Mouse (Mus musculus): ENCODE measurements around the gene Tspoap1. TPM values are rescaled to one million over a fixed set of nuclear protein-coding genes. Genes with fewer than 3 reads are reported as not detected.

Gene Tspoap1
- polyA plus RNA-seq, 1 experiment from 2014 or later: 38.4 TPM

DNA sequence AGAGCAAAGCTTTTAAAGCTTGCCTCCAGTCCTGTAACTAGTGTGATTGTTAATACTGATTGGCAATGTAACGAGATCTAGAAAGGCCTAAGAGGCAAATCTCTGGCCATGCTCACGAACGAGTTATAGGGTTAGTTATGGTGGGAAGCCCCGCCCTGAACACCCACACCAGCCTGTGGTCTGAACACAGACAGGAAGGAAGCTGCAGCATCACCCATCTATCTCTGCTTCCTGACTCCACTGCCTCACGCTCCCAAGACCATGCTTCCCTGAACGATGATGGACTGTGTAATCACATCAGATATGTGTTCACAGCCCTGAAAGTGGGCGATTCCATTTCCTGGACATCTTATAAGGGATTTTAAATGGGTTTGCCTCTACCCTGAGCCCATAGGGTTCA, 47.9 kb downstream of the Tspoap1 start:
- no peak for ATAC-seq
- Histone ChIP-seq H3K4me1 (ENCODE audit: control insufficient read depth, insufficient read depth, low read depth, low read length) (peaks cover 3% of the 10 kb centered on the region; the same call in 1 of the 2 replicates), H3K27ac (ENCODE audit: low read depth, low read length) (no peak overlapping the region), H3K9ac (ENCODE audit: low read depth, low read length) (no peak overlapping the region), H3K27me3 (replicated peaks; ENCODE audit: control insufficient read depth, insufficient read depth, low read length) (no peaks in the 10 kb centered on the region), H3K36me3 (ENCODE audit: control insufficient read depth, insufficient read depth, low read length) (no peaks in the 10 kb centered on the region), H3K4me3 (ENCODE audit: low read length) (no peak overlapping the region), H3K9me3 (ENCODE audit: control insufficient read depth, low read length) (no peaks in the 10 kb centered on the region), H3K4me2 (ENCODE audit: low read length) (no peak overlapping the region)
- WGBS: 92% methylated on average over 7 of the region's 7 CpGs

DNA sequence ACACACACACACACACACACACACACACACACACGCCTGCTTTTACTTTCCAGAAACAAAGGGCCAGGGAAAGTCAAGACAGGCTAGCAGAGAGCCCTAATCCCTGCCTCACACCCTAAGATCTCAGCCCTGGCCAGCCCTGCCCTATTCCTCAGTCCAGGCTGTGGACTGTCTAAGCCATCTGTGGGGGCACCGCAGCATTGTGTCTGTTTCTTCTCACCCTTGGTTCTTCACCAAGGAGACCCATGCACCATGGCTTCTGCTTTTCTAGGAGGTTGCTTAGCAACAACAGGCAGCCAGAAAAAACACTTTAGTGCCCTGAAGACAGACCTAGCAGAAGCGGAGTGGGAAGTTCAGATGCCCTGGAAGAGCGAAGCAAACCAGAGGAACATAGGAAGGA, 51.1 kb downstream of the Tspoap1 start:
- no peak overlapping the region for H3K4me3 ChIP-seq (ENCODE audit: low read length)
- ATAC-seq: peak; percentile 72
- no peak overlapping the region for H3K4me2 ChIP-seq (ENCODE audit: low read length)
- no peaks in the 10 kb centered on the region for H3K36me3 ChIP-seq (ENCODE audit: control insufficient read depth, insufficient read depth, low read length)
- no peak overlapping the region for H3K9ac ChIP-seq (ENCODE audit: low read depth, low read length)
- no peaks in the 10 kb centered on the region for H3K27me3 ChIP-seq (replicated peaks; ENCODE audit: control insufficient read depth, insufficient read depth, low read length)
- H3K4me1 ChIP-seq (ENCODE audit: control insufficient read depth, insufficient read depth, low read depth, low read length): peaks cover 5% of the 10 kb centered on the region
- 39% methylated on average over 4 of the region's 4 CpGs for WGBS
- H3K27ac ChIP-seq (ENCODE audit: low read depth, low read length): no peak overlapping the region; the same call in 1 of the 2 replicates
- no peaks in the 10 kb centered on the region for H3K9me3 ChIP-seq (ENCODE audit: control insufficient read depth, low read length)

DNA sequence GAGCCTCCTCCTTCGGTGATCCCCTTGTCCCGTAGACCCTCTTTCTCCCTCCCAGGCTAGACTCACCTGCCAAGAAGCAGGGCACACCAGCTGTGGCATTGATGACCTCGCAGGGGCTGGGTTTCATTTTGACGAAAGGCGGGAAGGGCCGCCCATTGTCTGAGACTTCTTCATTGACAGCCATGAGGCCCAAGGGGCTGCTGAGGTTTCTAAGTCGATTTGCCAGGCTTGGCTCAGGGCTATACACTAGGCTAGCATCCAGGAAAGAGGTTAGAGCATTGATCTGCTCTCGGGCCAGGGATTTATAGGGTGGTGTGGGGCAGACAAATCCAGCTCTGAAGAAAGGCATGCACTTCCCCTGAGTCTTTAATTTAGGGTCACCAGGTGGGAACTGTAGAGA, 54.5 kb downstream of the Tspoap1 start:
- Histone ChIP-seq H3K27ac (ENCODE audit: low read depth, low read length) (no peak overlapping the region), H3K27me3 (replicated peaks; ENCODE audit: control insufficient read depth, insufficient read depth, low read length) (no peaks in the 10 kb centered on the region), H3K4me2 (ENCODE audit: low read length) (no peak overlapping the region), H3K9me3 (ENCODE audit: control insufficient read depth, low read length) (no peaks in the 10 kb centered on the region), H3K9ac (ENCODE audit: low read depth, low read length) (no peak overlapping the region), H3K4me1 (ENCODE audit: control insufficient read depth, insufficient read depth, low read depth, low read length) (peaks cover 16% of the 10 kb centered on the region), H3K4me3 (ENCODE audit: low read length) (no peak overlapping the region), H3K36me3 (ENCODE audit: control insufficient read depth, insufficient read depth, low read length) (no peaks in the 10 kb centered on the region)
- ATAC-seq: no peak
- 47% methylated on average over 8 of the region's 8 CpGs for WGBS

DNA sequence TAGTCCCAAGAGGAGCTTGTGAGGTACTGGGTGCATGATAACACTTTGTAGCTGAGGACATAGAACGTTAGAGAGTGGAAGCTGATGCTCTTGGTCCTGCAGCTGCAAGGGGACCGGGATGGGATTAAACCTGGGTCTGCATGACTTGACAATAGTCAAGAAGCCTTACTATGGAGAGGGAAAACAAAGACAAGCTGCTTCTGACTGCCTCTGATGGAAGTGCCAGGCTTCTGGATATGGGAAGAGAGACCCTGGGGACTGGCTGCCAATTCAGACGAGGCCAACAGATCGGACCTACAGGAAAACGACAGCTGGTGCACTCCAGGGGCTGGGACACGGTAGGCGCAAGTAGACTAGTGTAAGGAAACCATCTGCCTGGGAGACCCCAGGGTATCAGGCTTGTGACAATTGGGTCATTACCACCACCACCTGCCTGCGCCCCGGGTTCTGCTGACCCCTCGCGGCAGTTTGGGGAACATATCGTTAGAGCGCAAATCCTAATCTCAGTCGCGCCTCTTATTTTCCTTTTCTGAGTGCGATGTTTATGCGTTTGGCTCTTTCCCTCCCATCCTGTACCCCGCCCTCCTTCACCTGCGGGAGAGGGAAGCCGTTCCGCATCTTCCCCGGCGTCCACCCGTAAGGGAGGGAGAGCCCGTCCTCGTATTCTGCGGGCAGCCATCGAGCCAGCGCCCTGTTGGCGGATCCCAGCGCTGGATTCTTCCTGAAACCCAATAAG, 56.5 kb downstream of the Tspoap1 start:
- Histone ChIP-seq H3K4me3 (ENCODE audit: low read length) (peak overlapping the region; percentile 45), H3K9me3 (ENCODE audit: control insufficient read depth, low read length) (no peaks in the 10 kb centered on the region), H3K27ac (ENCODE audit: low read depth, low read length) (peak overlapping the region; percentile 59; the same call in 1 of the 2 replicates), H3K4me2 (ENCODE audit: low read length) (peak overlapping the region; percentile 78), H3K9ac (ENCODE audit: low read depth, low read length) (peak overlapping the region; percentile 67), H3K4me1 (ENCODE audit: control insufficient read depth, insufficient read depth, low read depth, low read length) (peaks cover 13% of the 10 kb centered on the region), H3K27me3 (replicated peaks; ENCODE audit: control insufficient read depth, insufficient read depth, low read length) (no peaks in the 10 kb centered on the region), H3K36me3 (ENCODE audit: control insufficient read depth, insufficient read depth, low read length) (no peaks in the 10 kb centered on the region)
- ATAC-seq: peak; percentile 88
- 1% methylated on average over 30 of the region's 31 CpGs for WGBS

DNA sequence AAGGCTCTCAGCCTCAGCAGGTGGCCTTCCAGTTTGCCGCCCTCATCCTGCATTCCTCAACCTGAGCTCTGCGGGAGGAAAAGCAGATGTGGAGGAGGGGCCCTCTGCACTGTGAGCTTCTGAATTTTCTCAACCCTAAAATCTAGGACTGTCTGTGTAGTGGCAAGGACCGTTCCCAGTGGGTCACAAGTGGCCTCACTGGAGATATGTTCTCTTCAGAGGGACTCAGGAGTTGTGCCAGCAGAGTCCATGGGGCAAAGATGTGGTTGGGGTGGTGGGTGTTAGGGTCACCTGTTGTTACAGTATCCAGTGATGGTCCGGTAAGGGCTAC, 57.1 kb downstream of the Tspoap1 start:
- Histone ChIP-seq H3K4me3 (ENCODE audit: low read length) (peak overlapping the region; percentile 45), H3K9me3 (ENCODE audit: control insufficient read depth, low read length) (no peaks in the 10 kb centered on the region), H3K4me2 (ENCODE audit: low read length) (peak overlapping the region; percentile 78), H3K4me1 (ENCODE audit: control insufficient read depth, insufficient read depth, low read depth, low read length) (peaks cover 13% of the 10 kb centered on the region), H3K27me3 (replicated peaks; ENCODE audit: control insufficient read depth, insufficient read depth, low read length) (no peaks in the 10 kb centered on the region), H3K27ac (ENCODE audit: low read depth, low read length) (0 out of 2 replicates have a peak overlapping the region, but pooled peaks have one; percentile 59), H3K9ac (ENCODE audit: low read depth, low read length) (peak overlapping the region; percentile 67), H3K36me3 (ENCODE audit: control insufficient read depth, insufficient read depth, low read length) (no peaks in the 10 kb centered on the region)
- WGBS: 33% methylated on average over 4 of the region's 4 CpGs
- no peak; the same call in none of the 2 replicates for ATAC-seq

DNA sequence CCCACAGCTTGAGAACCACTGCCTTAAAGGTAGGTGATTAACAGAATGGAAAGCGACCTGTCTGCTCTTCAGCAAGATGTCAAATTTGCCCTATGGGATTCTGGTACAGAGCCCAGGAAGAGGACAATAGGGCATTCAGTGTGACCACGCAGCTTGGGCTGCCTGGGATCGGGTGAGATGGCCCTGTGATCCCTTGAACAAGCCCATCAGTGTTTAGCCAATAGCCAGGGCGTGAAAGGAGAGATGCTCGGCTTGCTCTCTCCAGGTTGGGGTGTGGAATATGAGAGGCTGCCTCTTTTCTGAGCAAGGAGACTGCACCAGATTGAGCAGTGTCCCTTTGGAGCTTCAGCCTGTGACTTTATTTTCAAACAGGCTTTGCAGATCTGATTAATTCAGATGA, 61.2 kb downstream of the Tspoap1 start:
- no peaks in the 10 kb centered on the region for H3K27me3 ChIP-seq (replicated peaks; ENCODE audit: control insufficient read depth, insufficient read depth, low read length)
- no peak overlapping the region for H3K27ac ChIP-seq (ENCODE audit: low read depth, low read length)
- no peaks in the 10 kb centered on the region for H3K36me3 ChIP-seq (ENCODE audit: control insufficient read depth, insufficient read depth, low read length)
- no peak for ATAC-seq
- 48% methylated on average over 5 of the region's 5 CpGs for WGBS
- H3K9ac ChIP-seq (ENCODE audit: low read depth, low read length): no peak overlapping the region
- no peaks in the 10 kb centered on the region for H3K9me3 ChIP-seq (ENCODE audit: control insufficient read depth, low read length)
- peaks cover 9% of the 10 kb centered on the region for H3K4me1 ChIP-seq (ENCODE audit: control insufficient read depth, insufficient read depth, low read depth, low read length)
- no peak overlapping the region for H3K4me2 ChIP-seq (ENCODE audit: low read length)
- no peak overlapping the region for H3K4me3 ChIP-seq (ENCODE audit: low read length)

DNA sequence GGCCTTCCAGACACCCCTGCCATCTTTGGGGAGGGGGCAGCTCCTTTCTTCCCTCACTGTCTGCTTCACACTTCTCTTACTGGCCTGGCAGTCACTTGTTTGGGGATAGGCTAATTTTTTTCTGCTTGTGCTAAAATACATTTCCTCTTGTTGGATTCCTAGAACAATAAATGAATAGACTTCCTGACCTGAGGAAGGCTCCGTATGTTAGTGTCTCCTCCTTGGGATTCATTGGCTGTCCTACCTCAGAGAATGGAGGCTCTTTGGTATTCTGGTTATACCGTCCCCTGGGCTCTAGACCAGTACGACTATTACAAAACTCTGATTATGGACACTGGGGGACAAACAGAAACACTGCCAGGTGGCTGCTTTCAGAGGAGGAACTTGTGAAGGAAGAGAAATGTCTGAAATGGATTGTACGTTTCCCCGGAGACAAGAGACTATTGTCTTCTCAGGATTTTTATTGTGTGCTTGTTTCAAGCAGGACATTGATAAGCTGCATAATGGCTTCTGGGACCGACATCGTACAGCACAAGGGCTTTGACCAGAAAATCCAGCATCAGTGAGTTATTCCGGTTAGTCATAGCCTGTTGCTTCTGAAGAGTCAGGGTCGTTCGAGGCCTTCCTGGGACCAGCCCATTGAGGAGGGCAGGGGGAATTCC, 68.0 kb downstream of the Tspoap1 start, which contains the start of gene Lpo:
Gene Lpo (minus strand): TSS at position 51 of the 662 bp plus-strand sequence.
- ATAC-seq: 0 out of 2 replicates have a peak, but pooled peaks have one; percentile 52
- WGBS: 18% methylated on average over 10 of the region's 10 CpGs
- Histone ChIP-seq H3K9me3 (ENCODE audit: control insufficient read depth, low read length) (no peaks in the 10 kb centered on the region), H3K9ac (ENCODE audit: low read depth, low read length) (no peak within 1 kb of the TSS), H3K27me3 (replicated peaks; ENCODE audit: control insufficient read depth, insufficient read depth, low read length) (no peaks in the 10 kb centered on the region), H3K36me3 (ENCODE audit: control insufficient read depth, insufficient read depth, low read length) (no peaks in the 10 kb centered on the region), H3K4me1 (ENCODE audit: control insufficient read depth, insufficient read depth, low read depth, low read length) (no peaks in the 10 kb centered on the region), H3K4me3 (ENCODE audit: low read length) (no peak within 1 kb of the TSS), H3K4me2 (ENCODE audit: low read length) (no peak within 1 kb of the TSS), H3K27ac (ENCODE audit: low read depth, low read length) (no peak within 1 kb of the TSS)

MicroRNA genes within 50 kb of the gene (microRNA counts, 519-probe panel; counts per million panel counts)
- microRNA mmu-miR-142-3p: 2,674 counts per million, percentile 71 among the panel's probes with 10 or more counts
- 3,117 counts per million, percentile 83 among the panel's probes with 10 or more counts for microRNA mmu-miR-142-5p

Small RNA genes within 50 kb of the gene (microRNA-seq; reads per million reads assigned to microRNA genes)
- gene Mir142 (not detected), gene Mir142b (not detected)

Other genes starting within 250 kb of the Tspoap1 start
- not detected in 2 replicates for gene Gm11492, start 193.9 kb upstream of the Tspoap1 start, polyA plus RNA-seq (2015; fragmentation: Nextera tagmentation; extraction: Ambion mirVana)
- gene Sept4, start 191.6 kb upstream of the Tspoap1 start, polyA plus RNA-seq (2015; fragmentation: Nextera tagmentation; extraction: Ambion mirVana): 43.4 and 47.7 TPM in 2 replicates
- 40.3 and 51.6 TPM in 2 replicates for gene Mtmr4, start 168.4 kb upstream of the Tspoap1 start, polyA plus RNA-seq (2015; fragmentation: Nextera tagmentation; extraction: Ambion mirVana)
- gene Hsf5, start 143.4 kb upstream of the Tspoap1 start, polyA plus RNA-seq (2015; fragmentation: Nextera tagmentation; extraction: Ambion mirVana): 0.34 and 0.45 TPM in 2 replicates
- 0.71 and 1.5 TPM in 2 replicates for gene Rnf43, start 97.8 kb upstream of the Tspoap1 start, polyA plus RNA-seq (2015; fragmentation: Nextera tagmentation; extraction: Ambion mirVana)
- gene Supt4a, start 23.0 kb upstream of the Tspoap1 start, polyA plus RNA-seq (2015; fragmentation: Nextera tagmentation; extraction: Ambion mirVana): 121 and 130 TPM in 2 replicates
- 0.10 and 0.45 TPM in 2 replicates for gene Mpo, start 33.0 kb downstream of the Tspoap1 start, polyA plus RNA-seq (2015; fragmentation: Nextera tagmentation; extraction: Ambion mirVana)
- gene Lpo, start 67.7 kb downstream of the Tspoap1 start, polyA plus RNA-seq (2015; fragmentation: Nextera tagmentation; extraction: Ambion mirVana): 2.3 and 4.5 TPM in 2 replicates
- gene Mks1, start 92.7 kb downstream of the Tspoap1 start, polyA plus RNA-seq (2015; fragmentation: Nextera tagmentation; extraction: Ambion mirVana): 11.3 and 12.2 TPM in 2 replicates
- gene Epx, start 115.0 kb downstream of the Tspoap1 start, polyA plus RNA-seq (2015; fragmentation: Nextera tagmentation; extraction: Ambion mirVana): 0.47 and 1.4 TPM in 2 replicates
- not detected in 2 replicates for gene Olfr462, start 131.7 kb downstream of the Tspoap1 start, polyA plus RNA-seq (2015; fragmentation: Nextera tagmentation; extraction: Ambion mirVana)
- not detected in 2 replicates for gene Olfr463, start 136.8 kb downstream of the Tspoap1 start, polyA plus RNA-seq (2015; fragmentation: Nextera tagmentation; extraction: Ambion mirVana)
- gene Olfr464, start 160.4 kb downstream of the Tspoap1 start, polyA plus RNA-seq (2015; fragmentation: Nextera tagmentation; extraction: Ambion mirVana): 0.10 and 0.26 TPM in 2 replicates
- gene Dynll2, start 227.0 kb downstream of the Tspoap1 start, polyA plus RNA-seq (2015; fragmentation: Nextera tagmentation; extraction: Ambion mirVana): 54.5 and 54.6 TPM in 2 replicates